Mouse (Mus musculus): ENCODE data around the gene Grpel1. TPM values are rescaled to one million over a fixed set of nuclear protein-coding genes. Genes with fewer than 3 reads are reported as not detected.

The Grpel1 gene
- total RNA-seq, 2 experiments from 2014 or later, result 66.7 to 70.8 TPM

GRCm38 (mm10) chr5:36458926-36459325 lies 5.9 kb upstream of the Grpel1 start:
- DNase-seq (ENCODE audit: low spot score in 2 of 2), result no peak

- DNase-seq (ENCODE audit: low spot score in 2 of 2), result no peak
Observed at GRCm38 (mm10) chr5:36460712-36461111, 4.1 kb upstream of the Grpel1 start.

- DNase-seq (ENCODE audit: low spot score in 2 of 2), result no peak
Observed at GRCm38 (mm10) chr5:36461231-36461630, 3.6 kb upstream of the Grpel1 start.

GRCm38 (mm10) chr5:36462810-36463209 lies 2.0 kb upstream of the Grpel1 start:
- peak; percentile 46 to 63 for DNase-seq (ENCODE audit: low spot score in 2 of 2)

GRCm38 (mm10) chr5:36463391-36463790 lies 1.4 kb upstream of the Grpel1 start:
- no peak for DNase-seq (ENCODE audit: low spot score in 2 of 2)

- no peak for DNase-seq (ENCODE audit: low spot score in 2 of 2)
Observed at GRCm38 (mm10) chr5:36465889-36466288, 1.1 kb downstream of the Grpel1 start.

- DNase-seq (ENCODE audit: low spot score in 2 of 2), result no peak
Observed at GRCm38 (mm10) chr5:36471206-36471605, 6.4 kb downstream of the Grpel1 start.

GRCm38 (mm10) chr5:36472876-36473655 lies 8.3 kb downstream of the Grpel1 start:
- no peak for DNase-seq (ENCODE audit: low spot score in 2 of 2)

GRCm38 (mm10) chr5:36474283-36474682 lies 9.5 kb downstream of the Grpel1 start:
- DNase-seq (ENCODE audit: low spot score in 2 of 2), result peak in 1 of 2 experiments; percentile 60

- DNase-seq (ENCODE audit: low spot score in 2 of 2), result no peak
Observed at GRCm38 (mm10) chr5:36477486-36477885, 12.7 kb downstream of the Grpel1 start.

GRCm38 (mm10) chr5:36478540-36479420 lies 14.0 kb downstream of the Grpel1 start:
- no peak for DNase-seq (ENCODE audit: low spot score in 2 of 2)

- no peak for DNase-seq (ENCODE audit: low spot score in 2 of 2)
Observed at GRCm38 (mm10) chr5:36479735-36480134, 14.9 kb downstream of the Grpel1 start.

- DNase-seq (ENCODE audit: low spot score in 2 of 2), result no peak
Observed at GRCm38 (mm10) chr5:36480398-36480797, 15.6 kb downstream of the Grpel1 start.

GRCm38 (mm10) chr5:36481114-36481513 lies 16.3 kb downstream of the Grpel1 start:
- DNase-seq (ENCODE audit: low spot score in 2 of 2), result no peak

- peak; percentile 23 to 31 for DNase-seq (ENCODE audit: low spot score in 2 of 2)
Observed at GRCm38 (mm10) chr5:36483203-36484101, 18.7 kb downstream of the Grpel1 start.

GRCm38 (mm10) chr5:36484171-36484990 lies 19.6 kb downstream of the Grpel1 start, which contains the start of the genes Tada2b and Ccdc96:
TSS of gene Tada2b (minus strand) at chr5:36484285.
TSS of gene Ccdc96 (plus strand) at chr5:36484588.
- DNase-seq (ENCODE audit: low spot score in 2 of 2), result peak; percentile 90 to 94

GRCm38 (mm10) chr5:36485306-36485705 lies 20.5 kb downstream of the Grpel1 start:
- no peak for DNase-seq (ENCODE audit: low spot score in 2 of 2)

- no peak for DNase-seq (ENCODE audit: low spot score in 2 of 2)
Observed at GRCm38 (mm10) chr5:36489225-36489624, 24.4 kb downstream of the Grpel1 start.

- no peak for DNase-seq (ENCODE audit: low spot score in 2 of 2)
Observed at GRCm38 (mm10) chr5:36493919-36494318, 29.1 kb downstream of the Grpel1 start.

- DNase-seq (ENCODE audit: low spot score in 2 of 2), result no peak
Observed at GRCm38 (mm10) chr5:36494709-36495108, 29.9 kb downstream of the Grpel1 start.

Measured in adrenal gland, postnatal 4 days (tissue).